Mouse (Mus musculus) cerebral cortex, adult 2 months (tissue): ENCODE measurements around the gene Ttk.

Experiments
- WGBS: fragments of 180-500 bp; shearing (Covaris S2); methylation state at CpG from one replicate; pipeline ENCODE4 v1.1.7; 2018; 5-methylcytosine and 5-hydroxymethylcytosine counted together

The Ttk gene

GRCm38 (mm10) chr9:83833811-83834747 lies at the start of gene Ttk:
TSS of gene Ttk (plus strand) at chr9:83834689.
- WGBS: under 1% methylated on average over 38 of the region's 38 CpGs

GRCm38 (mm10) chr9:83785501-83785900 lies 49.0 kb upstream of the Ttk start:
- WGBS: 68% methylated on average over 1 of the region's 1 CpGs

- 60% methylated on average over 6 of the region's 6 CpGs for WGBS
Measured at GRCm38 (mm10) chr9:83789326-83789725, 45.2 kb upstream of the Ttk start.

- WGBS: 63% methylated on average over 7 of the region's 7 CpGs
Measured at GRCm38 (mm10) chr9:83796875-83797274, 37.6 kb upstream of the Ttk start.

- 49% methylated on average over 8 of the region's 8 CpGs for WGBS
Measured at GRCm38 (mm10) chr9:83797898-83798297, 36.6 kb upstream of the Ttk start.

GRCm38 (mm10) chr9:83804341-83804740 lies 30.1 kb upstream of the Ttk start:
- WGBS: 35% methylated on average over 13 of the region's 13 CpGs

GRCm38 (mm10) chr9:83805164-83805976 lies 29.1 kb upstream of the Ttk start:
- 1% methylated on average over 37 of the region's 37 CpGs for WGBS

GRCm38 (mm10) chr9:83805977-83806815 lies 28.3 kb upstream of the Ttk start, which contains the start of gene Elovl4:
TSS of gene Elovl4 (minus strand) at chr9:83806277.
- WGBS: 1% methylated on average over 69 of the region's 71 CpGs

- 6% methylated on average over 2 of the region's 2 CpGs for WGBS
Measured at GRCm38 (mm10) chr9:83807562-83807961, 26.9 kb upstream of the Ttk start.

- WGBS: 44% methylated on average over 7 of the region's 7 CpGs
Measured at GRCm38 (mm10) chr9:83819188-83819587, 15.3 kb upstream of the Ttk start.

- 83% methylated on average over 2 of the region's 2 CpGs for WGBS
Measured at GRCm38 (mm10) chr9:83820976-83821375, 13.5 kb upstream of the Ttk start.

GRCm38 (mm10) chr9:83822925-83823324 lies 11.6 kb upstream of the Ttk start:
- 78% methylated on average over 5 of the region's 5 CpGs for WGBS

GRCm38 (mm10) chr9:83829896-83830295 lies 4.6 kb upstream of the Ttk start:
- WGBS: 88% methylated on average over 5 of the region's 5 CpGs

GRCm38 (mm10) chr9:83831152-83831551 lies 3.3 kb upstream of the Ttk start:
- 69% methylated on average over 8 of the region's 8 CpGs for WGBS

- 3% methylated on average over 27 of the region's 27 CpGs for WGBS
Measured at GRCm38 (mm10) chr9:83834748-83835313, 342 bp downstream of the Ttk start.

GRCm38 (mm10) chr9:83852464-83852863 lies 18.0 kb downstream of the Ttk start:
- WGBS: 97% methylated on average over 3 of the region's 3 CpGs

GRCm38 (mm10) chr9:83865165-83865564 lies 30.7 kb downstream of the Ttk start:
- 94% methylated on average over 4 of the region's 4 CpGs for whole genome bisulfite sequencing

GRCm38 (mm10) chr9:83882191-83882590 lies 47.7 kb downstream of the Ttk start:
- WGBS: 83% methylated on average over 6 of the region's 6 CpGs

GRCm38 (mm10) chr9:83888214-83888613 lies 53.7 kb downstream of the Ttk start:
- WGBS: 78% methylated on average over 5 of the region's 5 CpGs

GRCm38 (mm10) chr9:83893073-83893472 lies 58.6 kb downstream of the Ttk start:
- 84% methylated on average over 8 of the region's 8 CpGs for WGBS

GRCm38 (mm10) chr9:83893767-83894330 lies 59.4 kb downstream of the Ttk start:
- 68% methylated on average over 4 of the region's 4 CpGs for whole genome bisulfite sequencing
